Mouse (Mus musculus): ENCODE results near the gene Drosha.
"Not testable (repeated sequence)": the region's sequence is repeated elsewhere in the genome, so short reads cannot be mapped to it uniquely, and the experiment has no call there.

The Drosha gene

DNA sequence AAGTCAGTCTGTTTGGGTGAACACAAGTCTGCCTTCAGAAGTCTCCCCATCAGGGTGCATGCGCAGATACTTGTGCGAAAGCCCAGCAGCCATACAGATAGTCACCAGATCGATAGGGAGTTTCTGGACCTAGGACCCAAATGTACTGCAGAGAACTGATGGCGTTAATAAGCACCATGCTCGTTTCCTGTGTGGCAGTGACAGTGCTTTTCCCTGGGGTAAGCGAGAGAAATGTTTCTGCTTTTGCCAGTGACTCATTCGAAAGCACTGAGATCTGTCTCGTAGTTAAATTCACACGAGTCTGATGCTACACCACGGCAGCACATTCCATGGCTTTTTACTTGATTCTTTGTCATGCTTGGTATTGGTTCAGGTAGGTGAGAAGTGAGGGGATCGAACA, 60.7 kb downstream of the Drosha start:
- DNase-seq (ENCODE audit: low spot score in 2 of 2): no peak

DNA sequence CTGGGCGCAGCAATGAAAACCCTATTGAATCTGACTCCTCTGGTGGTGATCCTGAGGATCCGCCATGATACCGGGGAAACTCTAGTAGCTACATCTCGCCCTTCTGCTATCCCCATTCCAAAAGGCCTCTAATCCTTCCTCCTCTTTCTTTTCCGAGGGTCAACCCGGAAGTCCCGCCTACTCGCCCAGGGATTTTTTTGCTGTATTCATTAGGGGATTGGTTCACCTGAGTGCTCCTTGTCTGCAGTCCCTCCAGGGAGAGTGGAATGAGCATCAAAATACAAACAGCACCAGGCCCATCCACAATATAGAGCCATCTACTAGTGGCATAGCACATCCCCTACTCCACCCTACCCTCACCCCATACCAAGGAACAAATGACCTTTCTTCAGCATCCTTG, 62.6 kb downstream of the Drosha start:
- DNase-seq (ENCODE audit: low spot score in 2 of 2): no peak

DNA sequence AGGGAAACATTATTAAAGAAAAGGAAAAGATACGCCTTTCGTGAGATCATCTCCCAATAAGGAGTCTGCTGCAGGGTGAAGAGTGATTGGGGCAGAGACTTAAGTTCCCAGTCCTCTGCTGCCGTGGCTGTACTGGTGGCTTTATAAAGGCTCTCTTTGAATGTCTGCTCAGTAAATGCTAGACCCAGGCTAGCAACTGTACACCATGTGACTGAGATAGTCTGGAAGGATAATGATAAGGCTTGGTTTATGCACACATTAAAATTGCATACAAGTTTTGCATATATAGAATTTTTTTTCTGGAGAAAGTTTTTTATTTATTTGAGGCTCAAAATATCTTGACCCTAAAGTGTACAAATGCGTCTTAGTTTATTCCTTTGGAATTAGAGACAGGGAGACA, 63.7 kb downstream of the Drosha start:
- no peak for DNase-seq (ENCODE audit: low spot score in 2 of 2)

DNA sequence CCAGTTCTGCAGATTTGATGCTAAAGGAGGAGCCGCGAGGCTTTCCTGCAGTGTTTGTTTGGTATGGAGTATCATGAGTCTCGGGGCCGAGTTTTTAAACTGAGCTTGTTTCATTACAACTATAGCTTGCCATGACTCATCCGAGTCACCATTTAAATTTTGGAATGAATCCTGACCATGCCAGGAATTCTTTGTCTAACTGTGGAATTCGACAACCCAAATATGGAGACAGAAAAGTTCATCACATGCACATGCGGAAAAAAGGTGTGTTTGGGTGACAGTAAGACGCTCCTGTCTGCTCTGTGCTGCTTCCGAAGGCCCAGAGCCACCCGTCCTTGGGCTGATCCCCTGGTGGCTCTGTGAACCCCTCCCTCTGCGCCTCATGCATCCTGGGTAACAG, 65.3 kb downstream of the Drosha start:
- no peak for DNase-seq (ENCODE audit: low spot score in 2 of 2)

DNA sequence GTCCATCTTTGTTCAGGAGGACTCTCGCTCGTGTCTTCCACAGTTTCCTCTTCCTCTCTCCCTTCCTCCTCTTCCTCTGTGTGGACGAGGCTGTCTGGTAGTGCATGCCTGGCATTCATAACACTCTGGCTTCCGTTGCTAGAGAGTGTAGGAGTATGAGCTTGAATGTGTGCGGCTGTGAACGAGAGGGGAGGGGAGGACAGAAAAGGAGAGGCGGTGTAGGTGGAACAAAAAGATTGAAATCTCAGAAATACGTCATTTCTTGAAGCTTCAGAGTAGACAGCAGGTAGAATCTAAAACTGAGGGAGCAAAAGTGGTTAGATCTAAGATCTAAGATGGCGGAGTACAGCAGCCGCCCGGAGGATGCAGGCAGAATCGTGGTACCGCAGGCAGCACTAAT, 70.8 kb downstream of the Drosha start:
- no peak for DNase-seq (ENCODE audit: low spot score in 2 of 2)

DNA sequence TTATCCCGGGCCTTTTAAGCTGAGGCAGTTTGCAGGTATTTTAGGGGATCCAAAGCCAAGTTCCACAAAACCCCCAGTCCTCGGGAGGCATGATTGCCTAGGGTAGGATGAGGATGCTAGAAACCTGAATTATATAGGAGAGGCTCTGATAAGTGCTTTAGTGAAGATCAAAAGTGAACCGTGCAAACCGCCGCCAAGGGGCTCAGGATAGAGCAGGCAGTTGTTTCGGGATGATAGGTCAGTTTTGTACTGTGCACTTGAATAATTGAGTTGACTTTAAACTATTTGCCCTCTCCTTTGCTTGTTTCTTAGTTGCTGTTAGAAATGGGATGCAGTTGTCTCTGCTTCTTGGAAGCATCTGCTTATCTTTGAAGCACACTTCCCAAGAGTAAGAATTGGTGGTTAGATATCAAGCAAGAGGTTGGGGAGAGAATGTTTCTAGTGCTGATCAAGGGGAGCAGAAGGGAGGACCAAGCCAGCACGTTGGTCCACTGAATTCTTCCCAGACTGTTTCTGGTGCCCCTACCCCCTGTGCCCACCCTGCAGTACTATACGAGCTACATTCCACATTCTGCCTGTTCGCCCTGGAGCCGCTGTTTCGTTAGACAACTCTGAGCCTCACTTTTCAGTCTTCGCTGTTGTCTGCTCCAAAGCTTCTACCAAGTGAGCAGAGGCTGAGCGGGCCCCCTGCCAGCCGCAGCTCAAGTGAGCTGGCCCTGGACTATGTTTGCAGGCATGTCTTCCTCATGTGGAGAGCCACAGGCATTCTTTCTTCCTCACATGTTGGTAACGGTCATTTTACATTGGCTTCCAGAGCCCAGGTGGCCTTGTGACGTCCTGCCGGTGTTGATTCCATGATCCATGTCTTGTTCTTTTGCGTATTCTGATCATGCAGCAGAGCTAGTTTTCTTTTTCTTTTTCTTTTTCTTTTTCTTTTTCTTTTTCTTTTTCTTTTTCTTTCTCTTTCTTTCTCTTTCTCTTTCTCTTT, 71.7 kb downstream of the Drosha start:
- no peak for DNase-seq (ENCODE audit: low spot score in 2 of 2)

DNA sequence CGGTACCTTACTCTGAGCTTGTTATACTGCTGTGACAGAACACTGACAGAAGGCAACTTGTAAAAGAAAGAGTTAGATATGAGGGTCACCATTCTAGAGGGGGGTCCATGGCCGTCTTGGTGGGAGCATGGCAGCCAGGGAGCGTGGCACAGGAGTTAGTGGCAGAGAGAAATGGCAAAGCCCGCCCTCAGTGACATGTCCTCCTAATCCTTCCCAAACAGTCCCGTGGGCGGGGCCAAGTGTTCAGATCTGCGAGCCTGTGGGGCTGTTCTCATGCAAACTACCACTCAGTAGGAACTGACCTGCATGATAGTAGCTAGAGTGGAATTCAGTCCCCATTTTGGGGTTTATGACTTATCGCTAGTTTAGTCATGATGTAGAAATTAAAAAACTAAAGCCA, 73.2 kb downstream of the Drosha start:
- DNase-seq (ENCODE audit: low spot score in 2 of 2): no peak

DNA sequence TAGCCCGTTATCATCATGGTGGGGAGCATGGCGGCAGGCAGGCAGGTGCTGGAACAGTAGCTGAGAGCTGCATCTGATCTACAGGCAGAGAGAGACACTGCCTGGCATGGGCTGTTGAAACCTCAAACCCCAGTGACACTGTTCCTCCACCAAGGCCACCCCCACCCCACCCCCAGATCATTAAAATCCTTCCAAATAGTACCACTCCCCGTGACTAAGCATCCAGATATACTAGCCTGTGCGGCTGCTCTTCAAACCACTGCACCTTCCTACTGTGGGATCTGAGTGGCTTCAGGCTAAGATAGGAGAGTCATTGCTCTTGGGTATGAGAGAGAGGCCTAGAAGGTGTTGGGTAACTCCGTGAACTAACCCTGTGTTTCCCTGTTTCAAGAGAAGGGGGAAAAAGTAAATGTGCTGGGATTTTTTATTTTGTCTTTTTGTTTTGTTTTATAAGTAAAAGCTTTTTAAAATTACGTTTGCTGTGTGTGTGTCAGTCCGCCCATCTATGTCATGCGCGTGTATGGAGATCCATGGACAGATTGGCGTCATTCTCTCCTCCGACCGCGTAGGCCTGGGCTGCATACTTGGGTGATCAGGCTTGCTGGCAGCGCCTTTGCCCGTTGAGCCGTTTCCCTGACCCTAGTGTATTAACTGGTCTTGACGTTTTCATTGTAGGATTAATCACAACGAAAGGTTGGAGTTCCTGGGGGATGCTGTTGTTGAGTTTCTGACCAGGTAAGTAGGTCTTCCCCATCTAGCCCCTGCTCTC, 76.0 kb downstream of the Drosha start:
- no peak for DNase-seq (ENCODE audit: low spot score in 2 of 2)

DNA sequence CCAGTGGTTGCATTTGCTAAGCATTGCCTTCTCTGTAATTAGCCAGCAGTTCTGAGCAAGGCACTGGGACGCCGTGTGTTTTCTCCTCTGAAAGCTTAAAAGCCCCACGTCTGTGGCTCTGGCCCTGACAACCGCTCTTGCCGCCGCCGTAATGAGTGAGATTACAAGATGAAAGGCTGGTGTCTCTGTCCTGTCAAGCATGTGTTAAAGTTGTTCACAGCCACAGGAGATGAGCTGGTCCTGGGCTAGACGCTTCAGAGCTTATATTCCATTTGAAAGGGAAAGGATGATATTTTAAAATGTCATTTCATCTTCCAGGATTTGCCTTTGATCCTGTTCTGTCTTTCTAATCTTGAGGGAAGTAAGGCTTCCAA, 76.6 kb downstream of the Drosha start:
- no peak for DNase-seq (ENCODE audit: low spot score in 2 of 2)

DNA sequence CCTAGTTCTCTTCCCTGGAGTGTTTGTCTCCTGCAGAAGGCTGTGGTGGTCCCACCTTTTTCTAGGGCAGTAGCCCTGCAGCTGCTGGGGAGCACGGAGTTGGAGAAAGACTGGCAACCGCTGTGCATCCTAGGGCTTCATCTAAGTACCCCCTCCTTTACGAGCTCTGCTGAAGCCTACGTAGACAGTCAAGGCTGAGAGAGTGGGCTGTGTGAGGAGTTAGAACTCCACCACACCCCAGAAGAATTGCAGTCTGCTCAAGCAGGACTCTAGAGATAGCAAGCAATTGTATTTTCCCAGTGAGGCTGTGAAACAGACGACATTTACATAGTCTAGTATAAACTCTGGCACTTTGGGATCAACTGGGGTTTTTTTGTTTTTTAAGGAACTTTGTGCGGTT, 79.8 kb downstream of the Drosha start:
- no peak for DNase-seq (ENCODE audit: low spot score in 2 of 2)

DNA sequence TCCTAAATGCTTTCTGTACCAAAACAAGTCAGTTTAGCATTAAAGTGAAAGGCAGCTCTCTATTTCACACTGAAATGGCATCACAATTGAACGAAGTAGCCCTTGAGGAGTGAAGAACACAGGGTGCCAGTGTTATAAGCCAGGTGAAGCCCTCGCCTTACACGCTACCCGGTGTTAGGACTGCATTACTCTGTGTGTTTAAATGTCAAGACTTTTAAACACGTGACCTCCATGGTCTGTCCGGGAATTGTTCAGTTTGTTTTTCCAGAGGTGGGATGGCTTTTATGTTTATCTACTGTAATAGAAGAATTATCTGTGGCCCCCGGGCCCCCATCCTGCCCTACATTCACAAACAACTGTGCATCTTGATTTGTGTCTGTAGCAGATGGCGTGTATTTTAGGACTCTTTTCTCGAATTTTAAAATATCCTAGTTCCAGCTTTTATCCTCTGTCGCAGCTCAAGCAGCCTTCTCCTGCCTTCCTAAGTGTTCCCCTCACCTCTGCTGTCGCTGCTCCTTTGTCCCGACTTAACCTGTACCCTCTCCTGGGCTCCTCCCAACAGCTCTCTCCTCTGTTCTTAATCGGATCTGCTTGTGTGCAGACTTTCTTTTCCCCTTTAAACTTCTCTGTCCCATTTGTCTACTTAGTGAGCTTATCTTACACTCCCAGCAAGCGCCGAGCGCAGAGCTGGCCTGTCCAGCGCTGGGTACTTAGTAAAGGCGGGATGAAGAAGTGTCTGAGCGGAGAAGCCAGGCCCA, 83.5 kb downstream of the Drosha start:
- no peak for DNase-seq (ENCODE audit: low spot score in 2 of 2)

DNA sequence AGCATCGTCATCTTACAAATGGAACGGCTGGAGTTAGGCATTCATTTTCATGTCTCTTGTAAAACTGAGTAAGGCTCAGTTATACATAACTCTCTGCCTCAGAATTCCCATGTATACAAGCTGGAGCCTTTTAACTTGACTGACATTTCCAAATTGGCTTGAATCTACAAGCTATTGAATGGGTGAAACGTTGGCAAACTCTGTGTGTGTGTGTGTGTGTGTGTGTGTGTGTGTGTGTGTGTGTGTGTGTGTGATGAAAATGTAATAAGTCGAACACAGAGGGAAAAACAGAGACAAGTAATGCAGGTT, 84.1 kb downstream of the Drosha start:
- no peak for DNase-seq (ENCODE audit: low spot score in 2 of 2)

DNA sequence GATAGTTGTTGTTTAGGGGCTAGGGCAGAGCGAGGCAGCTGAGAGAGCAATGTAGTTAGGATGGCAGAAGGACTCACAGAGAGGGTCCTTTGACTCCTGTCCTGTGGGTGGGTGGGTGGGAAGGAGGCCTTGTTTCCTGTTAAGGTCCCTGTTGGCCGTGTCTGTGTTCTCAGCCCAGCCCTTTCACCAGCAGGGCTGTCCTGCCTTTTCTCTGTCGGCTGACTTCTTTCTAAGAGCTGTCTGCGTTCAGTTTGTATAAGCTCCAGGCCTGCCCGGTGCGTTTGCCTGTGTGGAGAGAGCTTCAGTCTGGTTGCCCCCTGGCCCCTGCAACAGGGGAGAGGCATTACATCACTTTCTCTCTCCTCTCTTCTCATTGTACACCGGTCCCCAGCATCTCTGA, 84.6 kb downstream of the Drosha start:
- DNase-seq (ENCODE audit: low spot score in 2 of 2): no peak

DNA sequence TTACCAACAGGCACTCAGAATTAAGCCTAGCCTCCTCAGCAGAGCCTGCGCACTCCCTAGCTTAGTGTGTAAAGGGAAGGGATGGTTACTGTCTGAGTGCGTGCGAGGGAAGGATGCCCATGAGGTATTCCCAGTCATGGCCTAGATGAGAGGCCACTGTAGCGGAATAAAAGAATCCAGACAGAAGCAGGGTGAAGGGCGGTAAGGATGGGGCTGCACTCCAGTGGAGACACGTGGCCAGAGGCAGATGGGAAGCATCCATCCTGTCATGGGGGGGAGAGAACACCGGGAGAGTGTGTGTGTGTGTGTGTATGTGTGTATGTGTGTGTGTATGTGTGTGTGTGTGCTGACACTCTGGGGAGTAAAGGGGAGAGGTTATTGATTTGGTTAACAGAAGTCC, 86.5 kb downstream of the Drosha start:
- DNase-seq (ENCODE audit: low spot score in 2 of 2): no peak

DNA sequence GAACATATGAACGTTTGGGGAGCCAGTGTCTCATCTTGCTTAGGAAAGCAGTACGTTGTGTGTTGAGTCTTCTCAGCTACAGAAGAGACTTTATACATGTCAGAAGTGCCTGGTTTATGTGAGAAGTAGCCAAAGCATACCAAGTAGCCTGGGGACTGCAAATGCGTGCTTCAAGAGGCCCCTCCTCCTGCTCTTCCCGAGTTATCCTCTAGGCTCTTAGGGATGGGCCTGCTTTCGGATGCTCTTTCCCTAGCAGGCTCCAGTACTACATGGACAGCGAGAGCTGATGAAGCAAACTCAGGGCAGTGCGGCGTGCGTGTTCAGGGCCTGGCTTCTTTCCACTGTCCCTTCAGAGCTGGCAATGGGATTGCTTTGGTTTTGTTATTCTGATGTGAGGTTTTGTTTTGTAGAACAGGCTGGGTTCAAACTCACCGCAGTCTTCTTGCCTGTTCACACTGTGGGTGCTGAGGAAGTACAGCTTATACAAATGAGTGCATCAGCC, 91.8 kb downstream of the Drosha start:
- no peak for DNase-seq (ENCODE audit: low spot score in 2 of 2)

DNA sequence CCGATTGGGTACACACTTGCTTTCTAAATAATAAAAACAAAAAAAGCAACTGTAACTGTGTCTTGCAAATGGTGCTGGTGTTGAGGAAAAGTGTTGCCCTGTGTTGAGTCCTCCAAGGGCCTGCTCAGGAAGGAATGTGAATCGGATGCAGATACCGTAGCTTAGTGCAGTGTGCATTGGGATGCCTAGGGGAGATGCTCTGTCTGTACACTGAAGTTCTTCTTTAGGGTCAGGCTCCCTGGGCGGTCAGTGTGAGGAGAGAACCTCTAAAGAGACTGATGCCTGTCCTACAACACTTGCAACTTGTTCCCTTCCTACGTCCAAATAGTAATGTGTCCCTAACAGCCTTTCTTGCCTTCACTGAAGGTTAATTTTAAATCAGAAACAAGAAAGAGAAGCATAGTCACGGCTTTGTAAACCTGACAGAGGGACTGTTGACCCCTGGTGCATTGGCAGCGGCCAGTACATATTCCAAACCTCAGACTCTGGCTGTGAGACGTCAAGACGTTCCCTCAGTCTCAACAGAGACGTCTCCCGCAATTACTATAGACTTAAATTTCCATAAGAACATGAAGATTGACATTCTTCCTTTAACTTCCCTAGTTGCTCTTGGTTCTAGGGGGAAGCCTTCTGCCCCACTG, 94.8 kb downstream of the Drosha start:
- DNase-seq (ENCODE audit: low spot score in 2 of 2): not testable (repeated sequence)

DNA sequence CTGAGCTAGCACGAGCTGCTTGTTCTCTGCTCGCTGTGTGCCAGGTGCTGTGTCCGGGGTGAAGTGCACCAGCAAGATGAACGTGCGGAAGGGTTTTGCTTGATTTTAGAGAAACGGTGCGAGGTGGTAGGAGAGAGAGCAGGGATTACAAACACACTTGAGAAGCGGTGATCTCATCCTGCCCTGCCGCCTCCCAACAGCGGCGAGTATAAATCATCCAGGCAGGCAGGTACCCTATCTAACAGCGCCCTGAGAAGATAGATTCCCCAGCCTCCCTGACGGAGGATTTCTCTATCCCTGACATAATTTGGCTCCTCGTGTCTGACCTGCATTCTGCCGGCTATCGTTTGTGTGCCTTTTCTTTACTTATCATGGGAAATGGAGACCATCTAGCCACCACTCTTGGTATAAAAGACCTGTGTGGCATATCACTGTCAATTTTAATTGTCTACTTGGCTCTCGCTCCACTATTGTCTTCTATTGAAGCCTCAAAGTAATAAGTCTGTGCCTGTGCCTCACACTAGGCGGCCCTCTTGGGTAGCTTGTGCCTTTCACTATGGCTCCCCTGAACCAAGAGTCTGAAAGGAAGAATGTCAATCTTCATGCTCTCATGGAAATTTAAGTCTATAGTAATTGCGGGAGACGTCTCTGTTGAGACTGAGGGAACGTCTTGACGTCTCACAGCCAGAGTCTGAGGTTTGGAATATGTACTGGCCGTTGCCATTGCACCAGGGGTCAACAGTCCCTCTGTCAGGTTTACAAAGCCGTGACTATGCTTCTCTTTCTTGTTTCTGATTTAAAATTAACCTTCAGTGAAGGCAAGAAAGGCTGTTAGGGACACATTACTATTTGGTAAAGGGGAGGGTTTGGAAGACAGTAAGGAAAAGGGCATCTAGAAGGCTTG, 95.6 kb downstream of the Drosha start:
- no peak for DNase-seq (ENCODE audit: low spot score in 2 of 2)

DNA sequence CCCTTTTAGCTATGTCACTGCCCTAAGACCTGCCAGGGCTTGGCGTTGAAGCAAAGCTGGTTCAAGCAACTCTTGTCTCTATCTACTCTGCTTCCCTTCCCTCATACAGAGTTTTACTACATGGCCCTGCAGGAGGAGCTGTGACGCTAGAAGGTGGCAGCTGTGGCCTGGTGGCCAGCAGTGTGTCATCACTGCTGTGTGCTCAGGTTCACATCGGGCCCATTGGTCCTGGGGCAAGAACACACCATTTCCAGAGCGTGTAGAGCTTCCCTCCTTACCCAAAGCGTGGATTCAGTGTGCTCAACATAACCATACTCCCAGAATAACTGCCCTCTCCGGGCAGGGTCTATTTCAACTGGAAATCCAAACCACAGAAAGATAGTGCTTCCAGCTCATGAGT, 97.3 kb downstream of the Drosha start:
- DNase-seq (ENCODE audit: low spot score in 2 of 2): no peak

DNA sequence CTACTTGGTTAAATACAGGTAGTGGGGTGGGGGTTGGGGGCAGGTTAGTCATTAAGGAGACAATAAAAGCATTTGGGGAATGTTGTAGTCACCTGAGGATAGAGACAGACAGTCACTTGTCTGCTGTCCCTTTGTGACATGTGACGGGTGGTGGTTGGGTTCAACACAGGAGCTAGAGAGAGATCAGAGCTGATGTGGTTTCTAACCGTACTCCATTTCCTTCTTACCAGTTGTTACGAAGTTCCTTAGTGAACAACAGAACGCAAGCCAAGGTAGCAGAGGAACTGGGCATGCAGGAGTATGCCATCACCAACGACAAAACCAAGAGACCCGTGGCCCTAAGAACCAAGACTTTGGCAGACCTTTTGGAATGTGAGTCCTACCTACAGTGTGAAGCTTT, 99.2 kb downstream of the Drosha start:
- no peak for DNase-seq (ENCODE audit: low spot score in 2 of 2)

DNA sequence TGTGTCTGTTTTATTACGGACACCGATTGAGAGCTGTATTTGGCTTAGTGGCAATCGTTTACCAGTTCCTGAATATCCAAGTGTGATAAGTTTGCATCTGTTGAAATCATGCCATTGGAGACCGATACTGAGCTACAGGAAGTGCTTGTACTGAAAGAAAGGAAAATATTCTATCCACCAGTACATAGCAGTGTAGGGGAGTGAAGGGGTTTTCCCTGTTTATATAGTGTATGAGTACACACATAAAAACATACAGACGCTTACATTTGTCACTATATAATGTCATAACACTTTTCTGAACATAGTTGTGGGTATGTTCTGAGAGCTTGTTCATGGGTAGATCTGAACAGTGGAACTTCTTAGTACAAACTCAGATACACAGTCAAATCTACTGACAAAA, 106.9 kb downstream of the Drosha start:
- DNase-seq (ENCODE audit: low spot score in 2 of 2): no peak

DNA sequence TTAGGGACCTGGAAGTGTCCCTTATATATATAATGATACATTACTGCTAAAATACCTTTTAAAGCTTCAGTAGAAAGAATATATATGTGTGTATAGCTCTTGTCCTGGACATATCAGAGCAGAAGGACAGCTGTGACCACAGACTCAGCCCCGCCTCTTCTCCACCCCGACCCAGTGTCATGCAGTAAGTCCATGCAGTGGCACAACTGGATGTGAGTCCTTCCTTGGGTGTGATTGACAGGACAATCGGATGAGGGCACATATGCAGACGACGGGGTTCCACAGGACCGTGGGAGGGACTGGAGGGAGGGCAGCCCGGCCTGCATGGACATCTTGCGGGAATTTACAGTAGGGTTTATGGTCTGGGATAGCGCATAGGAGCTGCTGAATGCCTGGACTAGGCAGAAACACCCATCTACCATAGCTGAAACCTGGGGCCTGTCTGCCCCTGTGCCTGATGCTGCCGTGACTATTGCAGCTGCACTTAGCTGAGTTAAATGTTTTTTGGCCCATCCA, 111.7 kb downstream of the Drosha start:
- DNase-seq (ENCODE audit: low spot score in 2 of 2): no peak
